Mouse (Mus musculus) layer of hippocampus, postnatal 25 days (tissue): ENCODE measurements around the gene Prpf6. TPM values are rescaled to one million over a fixed set of nuclear protein-coding genes. Genes with fewer than 3 reads are reported as not detected.

Source experiments
- DNase-seq, 2 experiments: peaks; one replicate each; pipeline ENCODE4 v3.0.0; 2022; ENCODE audit warnings: mixed read lengths in 2 of 2, low spot score in 1 of 2; ENCODE audit errors: extremely low spot score in 1 of 2
- total RNA-seq, 2 experiments: library from RNA; stranded (reverse); gene quantifications; 2 replicates each; pipeline ENCODE4 v1.2.3; 2021

The Prpf6 gene
- total RNA-seq, 2 experiments from 2014 or later: 57.9 to 58.8 TPM

- peak; percentile 63 for DNase-seq
These were observed 88.5 kb downstream of the Prpf6 start, which contains the start of gene Tcea2 for GRCm38 (mm10) chr2:181679951-181680715. TSS of gene Tcea2 (plus strand) at chr2:181680310.

GRCm38 (mm10) chr2:181680716-181681117, 89.0 kb downstream of the Prpf6 start:
- no peak for DNase-seq

GRCm38 (mm10) chr2:181681978-181682377, 90.3 kb downstream of the Prpf6 start:
- no peak for DNase-seq

GRCm38 (mm10) chr2:181683381-181683780, 91.7 kb downstream of the Prpf6 start:
- no peak for DNase-seq

- no peak for DNase-seq
These were observed 93.0 kb downstream of the Prpf6 start for GRCm38 (mm10) chr2:181684713-181685112.

GRCm38 (mm10) chr2:181685686-181686085, 94.0 kb downstream of the Prpf6 start:
- no peak for DNase-seq

GRCm38 (mm10) chr2:181687586-181687985, 95.9 kb downstream of the Prpf6 start:
- DNase-seq: no peak

GRCm38 (mm10) chr2:181689466-181690160, 97.9 kb downstream of the Prpf6 start:
- no peak for DNase-seq

- DNase-seq: peak in 1 of 2 experiments; percentile 2
These were observed 99.4 kb downstream of the Prpf6 start for GRCm38 (mm10) chr2:181691083-181691482.

GRCm38 (mm10) chr2:181691571-181691970, 99.9 kb downstream of the Prpf6 start:
- no peak for DNase-seq

- no peak for DNase-seq
These were observed 100.6 kb downstream of the Prpf6 start for GRCm38 (mm10) chr2:181692304-181692703.

GRCm38 (mm10) chr2:181693339-181694280, 101.9 kb downstream of the Prpf6 start, which contains the start of gene Rgs19:
TSS of gene Rgs19 (minus strand) at chr2:181693977.
- peak; percentile 63 to 71 for DNase-seq

GRCm38 (mm10) chr2:181694581-181694980, 102.9 kb downstream of the Prpf6 start:
- DNase-seq: peak in 1 of 2 experiments; percentile 2

GRCm38 (mm10) chr2:181695776-181696175, 104.1 kb downstream of the Prpf6 start:
- DNase-seq: peak in 1 of 2 experiments; percentile 1

GRCm38 (mm10) chr2:181696801-181697420, 105.2 kb downstream of the Prpf6 start:
- DNase-seq: no peak

GRCm38 (mm10) chr2:181698241-181698640, 106.6 kb downstream of the Prpf6 start, which contains the start of gene Lkaaear1:
TSS of gene Lkaaear1 (minus strand) at chr2:181698442.
- no peak for DNase-seq
